Mouse (Mus musculus) layer of hippocampus, postnatal 36 days (tissue): ENCODE data around the gene Bglap2. TPM values are rescaled to one million over a fixed set of nuclear protein-coding genes. Genes with fewer than 3 reads are reported as not detected.
"Not testable (repeated sequence)": the region's sequence is repeated elsewhere in the genome, so short reads cannot be mapped to it uniquely, and the experiment has no call there.

Source experiments
- DNase-seq, 2 experiments: peaks; one replicate each; pipeline ENCODE4 v3.0.0; 2022
- total RNA-seq, 2 experiments: library from RNA; stranded (reverse); gene quantifications; 2 replicates each; pipeline ENCODE4 v1.2.3; 2021

The Bglap2 gene
- total RNA-seq, 2 experiments from 2014 or later = not detected

GRCm38 (mm10) chr3:88384364-88384763, 5.9 kb upstream of the Bglap2 start, which contains the start of gene Bglap:
Bglap (minus strand) TSS chr3:88384464.
- no peak for DNase-seq

- DNase-seq = not testable (repeated sequence)
These were observed 3.9 kb upstream of the Bglap2 start for GRCm38 (mm10) chr3:88382383-88382782.

GRCm38 (mm10) chr3:88381389-88382315, 3.2 kb upstream of the Bglap2 start:
- DNase-seq = not testable (repeated sequence)

GRCm38 (mm10) chr3:88376644-88377043, 1.9 kb downstream of the Bglap2 start:
- not testable (repeated sequence) for DNase-seq

GRCm38 (mm10) chr3:88375750-88376626, 2.5 kb downstream of the Bglap2 start:
- DNase-seq = not testable (repeated sequence)

GRCm38 (mm10) chr3:88372643-88373042, 5.9 kb downstream of the Bglap2 start, which contains the start of gene Bglap3:
Bglap3 (minus strand) TSS chr3:88372743.
- DNase-seq = not testable (repeated sequence)

GRCm38 (mm10) chr3:88368511-88368910, 10.0 kb downstream of the Bglap2 start:
- DNase-seq = not testable (repeated sequence)

- DNase-seq = not testable (repeated sequence)
These were observed 11.0 kb downstream of the Bglap2 start for GRCm38 (mm10) chr3:88367517-88367916.

GRCm38 (mm10) chr3:88366830-88367428, 11.6 kb downstream of the Bglap2 start:
- peak; percentile 53 to 63 for DNase-seq

GRCm38 (mm10) chr3:88365705-88366361, 12.7 kb downstream of the Bglap2 start:
- no peak for DNase-seq

GRCm38 (mm10) chr3:88364337-88364736, 14.2 kb downstream of the Bglap2 start, which contains the start of gene Paqr6:
Paqr6 (plus strand) TSS chr3:88364584.
- peak; percentile 44 to 49 for DNase-seq

GRCm38 (mm10) chr3:88363700-88364099, 14.8 kb downstream of the Bglap2 start:
- DNase-seq = peak; percentile 40 to 63

GRCm38 (mm10) chr3:88361612-88362313, 16.7 kb downstream of the Bglap2 start:
- peak in 1 of 2 experiments; percentile 41 for DNase-seq

- DNase-seq = no peak
These were observed 17.4 kb downstream of the Bglap2 start for GRCm38 (mm10) chr3:88361096-88361495.

- no peak for DNase-seq
These were observed 18.5 kb downstream of the Bglap2 start for GRCm38 (mm10) chr3:88359989-88360388.

GRCm38 (mm10) chr3:88359584-88359983, 18.9 kb downstream of the Bglap2 start:
- no peak for DNase-seq

- DNase-seq = no peak
These were observed 23.9 kb downstream of the Bglap2 start for GRCm38 (mm10) chr3:88354396-88355165.

- no peak for DNase-seq
These were observed 25.6 kb downstream of the Bglap2 start for GRCm38 (mm10) chr3:88352907-88353306.

- no peak for DNase-seq
These were observed 27.8 kb downstream of the Bglap2 start for GRCm38 (mm10) chr3:88350732-88351131.

GRCm38 (mm10) chr3:88339006-88339405, 39.5 kb downstream of the Bglap2 start:
- no peak for DNase-seq
